Mouse (Mus musculus): ENCODE data around the gene Pik3c2b.

The Pik3c2b gene

DNA sequence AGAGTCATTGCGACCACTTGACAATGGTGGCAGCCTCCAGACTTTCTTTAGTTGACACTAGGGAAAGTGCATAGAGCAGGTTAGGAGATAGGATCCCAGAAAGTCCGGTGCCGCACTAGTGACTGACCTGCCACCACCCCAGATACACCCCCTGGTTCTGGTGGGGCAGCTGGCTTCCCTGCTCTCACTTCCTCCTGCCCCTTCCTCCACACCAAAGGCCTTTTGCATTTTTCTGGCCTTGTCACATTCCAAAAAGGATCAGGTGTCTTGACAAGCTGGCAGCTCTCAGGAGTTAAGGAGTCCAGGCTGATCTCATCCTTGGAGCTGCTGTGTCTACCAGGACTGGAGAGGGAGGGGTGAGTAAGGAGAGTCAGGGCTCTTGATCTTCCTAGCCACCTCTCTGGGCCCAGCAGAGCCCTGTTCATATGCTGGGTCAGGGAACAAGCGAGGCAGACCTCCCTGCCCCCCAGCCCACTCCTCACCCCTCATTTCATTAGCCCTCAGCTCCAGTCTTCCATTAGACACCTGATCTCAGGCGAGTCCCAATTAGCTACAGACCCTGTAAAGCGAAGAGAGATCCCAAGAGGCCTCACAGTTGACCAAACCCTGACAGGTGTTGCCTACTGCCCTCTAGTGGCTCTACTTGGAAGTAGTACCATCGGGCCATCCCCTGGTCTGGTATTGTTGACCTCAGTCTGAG lies 41.9 kb downstream of the Pik3c2b start:
- peak; percentile 87 for DNase-seq (ENCODE audit: low read depth, low spot score)
- no peaks in the 10 kb centered on the region for H3K27me3 ChIP-seq (ENCODE audit: control insufficient read depth, insufficient read depth, low read length, poor library complexity, severe bottlenecking)
- peaks cover 20% of the 10 kb centered on the region for H3K36me3 ChIP-seq (ENCODE audit: control insufficient read depth, insufficient read depth, low read length, poor library complexity, severe bottlenecking)

DNA sequence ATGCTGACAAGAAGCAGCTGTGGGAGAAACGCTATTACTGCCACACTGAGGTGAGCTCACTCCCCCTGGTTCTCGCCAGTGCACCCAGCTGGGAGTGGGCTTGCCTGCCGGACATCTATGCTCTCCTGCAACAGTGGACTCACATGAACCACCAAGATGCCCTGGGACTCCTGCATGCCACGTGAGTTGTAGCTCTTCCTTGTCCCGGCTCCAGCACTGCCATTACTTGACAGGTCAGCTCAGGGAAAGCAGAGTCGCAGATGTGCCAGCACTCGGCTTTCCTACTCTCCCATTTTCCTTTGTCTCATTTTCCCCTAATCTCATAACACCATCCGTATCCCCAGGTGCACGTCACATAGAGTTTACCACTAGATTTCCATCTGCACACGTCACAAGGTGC lies 42.7 kb downstream of the Pik3c2b start:
- DNase-seq (ENCODE audit: low read depth, low spot score), result no peak
- Histone ChIP-seq H3K27me3 (ENCODE audit: control insufficient read depth, insufficient read depth, low read length, poor library complexity, severe bottlenecking) (no peaks in the 10 kb centered on the region), H3K36me3 (ENCODE audit: control insufficient read depth, insufficient read depth, low read length, poor library complexity, severe bottlenecking) (peaks cover 21% of the 10 kb centered on the region)

DNA sequence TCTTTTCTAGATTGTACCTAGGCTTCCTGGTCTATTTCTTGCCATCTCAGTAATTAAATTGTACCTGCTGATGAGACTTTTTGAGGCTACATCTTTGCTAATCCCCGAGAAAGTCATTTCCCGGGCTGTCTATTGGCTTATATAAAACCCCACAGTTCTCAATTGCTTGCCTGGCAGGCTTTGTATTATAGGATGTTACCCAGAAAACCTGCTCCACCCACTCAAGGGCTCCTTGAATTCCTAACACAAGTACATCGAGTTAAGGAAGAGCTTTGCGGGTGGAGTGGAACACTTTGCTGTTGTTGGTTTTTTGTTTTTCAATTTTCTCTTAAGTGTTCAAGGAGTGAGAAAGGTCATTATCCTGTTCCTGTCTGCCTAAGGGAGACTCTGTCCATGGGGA lies 43.9 kb downstream of the Pik3c2b start:
- H3K36me3 ChIP-seq (ENCODE audit: control insufficient read depth, insufficient read depth, low read length, poor library complexity, severe bottlenecking), result peaks cover 26% of the 10 kb centered on the region
- no peaks in the 10 kb centered on the region for H3K27me3 ChIP-seq (ENCODE audit: control insufficient read depth, insufficient read depth, low read length, poor library complexity, severe bottlenecking)
- no peak for DNase-seq (ENCODE audit: low read depth, low spot score)

DNA sequence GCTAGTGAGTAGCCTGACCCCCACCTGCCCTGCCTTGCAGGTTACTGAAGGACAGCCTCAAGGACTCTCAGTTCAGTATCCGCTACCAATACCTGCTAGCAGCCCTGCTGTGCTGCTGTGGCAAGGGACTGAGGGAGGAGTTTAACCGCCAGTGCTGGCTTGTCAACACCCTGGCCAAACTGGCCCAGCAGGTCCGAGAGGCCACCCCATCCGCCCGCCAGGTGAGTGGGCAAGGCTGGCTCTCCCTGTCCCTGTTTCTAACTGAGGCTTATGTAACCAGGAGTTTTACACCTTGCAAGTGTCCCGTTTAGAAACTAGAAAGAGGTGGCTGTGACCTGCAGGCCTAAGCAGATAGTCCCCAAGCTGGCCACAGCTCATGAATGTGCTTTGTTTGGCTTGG lies 45.2 kb downstream of the Pik3c2b start:
- H3K36me3 ChIP-seq (ENCODE audit: control insufficient read depth, insufficient read depth, low read length, poor library complexity, severe bottlenecking), result peaks cover 32% of the 10 kb centered on the region
- no peaks in the 10 kb centered on the region for H3K27me3 ChIP-seq (ENCODE audit: control insufficient read depth, insufficient read depth, low read length, poor library complexity, severe bottlenecking)
- no peak for DNase-seq (ENCODE audit: low read depth, low spot score)

DNA sequence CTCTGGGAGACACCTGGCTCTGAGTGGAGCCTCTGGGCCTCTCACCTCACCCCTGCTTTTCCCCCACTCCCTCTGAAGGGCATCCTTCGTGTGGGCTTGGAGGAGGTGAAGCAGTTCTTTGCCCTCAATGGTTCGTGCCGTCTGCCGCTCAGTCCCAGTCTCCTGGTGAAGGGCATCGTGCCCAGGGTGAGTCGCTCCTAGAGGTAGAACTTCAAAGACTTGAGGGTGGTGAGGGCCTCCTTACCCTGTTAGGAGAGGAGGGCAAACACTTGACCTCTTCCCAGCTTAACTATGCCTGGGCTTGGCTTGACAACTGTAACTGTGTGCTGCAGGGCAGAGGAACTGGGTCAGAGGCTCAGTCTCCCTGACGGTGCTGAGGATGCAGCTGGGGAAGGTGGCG lies 46.0 kb downstream of the Pik3c2b start:
- no peaks in the 10 kb centered on the region for H3K27me3 ChIP-seq (ENCODE audit: control insufficient read depth, insufficient read depth, low read length, poor library complexity, severe bottlenecking)
- DNase-seq (ENCODE audit: low read depth, low spot score), result no peak
- H3K36me3 ChIP-seq (ENCODE audit: control insufficient read depth, insufficient read depth, low read length, poor library complexity, severe bottlenecking), result peaks cover 30% of the 10 kb centered on the region

DNA sequence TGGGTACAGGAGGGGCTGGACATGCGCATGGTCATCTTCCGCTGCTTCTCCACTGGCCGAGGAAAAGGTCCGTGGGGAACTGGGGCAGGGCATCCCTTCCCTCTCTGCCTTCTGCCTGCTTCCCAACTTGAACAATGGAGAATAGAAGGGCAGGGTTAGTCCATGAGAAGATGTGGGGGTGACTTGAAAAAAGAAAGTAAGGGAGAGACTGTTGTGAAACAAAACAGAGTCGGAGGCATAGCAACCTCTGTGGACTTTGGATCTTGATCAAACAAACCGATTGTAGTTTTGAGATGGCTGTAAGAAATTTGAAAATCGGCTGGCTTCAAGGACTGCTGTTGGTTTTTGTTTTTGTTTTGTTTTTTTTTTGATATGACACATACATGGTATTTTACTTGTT lies 48.3 kb downstream of the Pik3c2b start:
- Histone ChIP-seq H3K36me3 (ENCODE audit: control insufficient read depth, insufficient read depth, low read length, poor library complexity, severe bottlenecking) (peaks cover 32% of the 10 kb centered on the region), H3K27me3 (ENCODE audit: control insufficient read depth, insufficient read depth, low read length, poor library complexity, severe bottlenecking) (no peaks in the 10 kb centered on the region)
- no peak for DNase-seq (ENCODE audit: low read depth, low spot score)

DNA sequence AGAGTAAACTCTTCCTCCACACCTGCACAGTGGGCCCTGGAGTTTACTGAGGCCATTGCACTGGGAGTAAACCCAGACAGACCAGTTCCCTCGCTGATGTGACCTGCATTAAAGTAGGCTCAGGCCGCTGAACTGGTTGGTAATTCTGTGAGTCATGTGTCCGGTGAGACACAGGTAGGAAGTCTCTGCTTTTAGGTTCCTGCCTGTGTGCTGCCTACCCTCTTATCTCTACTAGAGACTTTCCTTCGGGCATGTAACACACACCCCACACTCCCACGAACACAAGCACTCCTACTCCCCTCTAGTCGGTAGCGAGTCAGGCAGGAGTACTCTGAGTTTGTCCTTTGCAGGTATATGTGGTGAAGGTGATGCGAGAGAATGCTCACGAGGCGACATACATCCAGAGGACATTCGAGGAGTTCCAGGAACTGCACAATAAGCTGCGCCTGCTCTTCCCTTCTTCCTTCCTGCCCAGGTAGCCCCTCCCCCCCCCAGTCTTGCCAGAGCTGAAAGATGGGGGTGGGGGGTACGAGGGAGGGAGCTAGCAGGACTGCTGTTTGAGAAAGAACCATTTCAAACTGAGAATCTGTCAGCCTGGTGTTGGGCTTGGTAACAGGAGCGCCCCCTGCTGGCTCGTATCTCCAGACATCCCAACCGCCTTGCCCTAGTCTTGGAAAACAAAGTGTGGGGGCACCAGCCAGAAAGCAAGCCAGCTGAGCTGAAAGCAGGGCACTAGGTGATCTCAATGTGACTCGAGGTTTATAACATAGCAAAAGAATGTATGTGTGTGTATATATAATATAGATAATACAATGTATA lies 55.7 kb downstream of the Pik3c2b start:
- DNase-seq (ENCODE audit: low read depth, low spot score), result peak; percentile 86
- Histone ChIP-seq H3K36me3 (ENCODE audit: control insufficient read depth, insufficient read depth, low read length, poor library complexity, severe bottlenecking) (peaks cover 34% of the 10 kb centered on the region), H3K27me3 (ENCODE audit: control insufficient read depth, insufficient read depth, low read length, poor library complexity, severe bottlenecking) (no peaks in the 10 kb centered on the region)

DNA sequence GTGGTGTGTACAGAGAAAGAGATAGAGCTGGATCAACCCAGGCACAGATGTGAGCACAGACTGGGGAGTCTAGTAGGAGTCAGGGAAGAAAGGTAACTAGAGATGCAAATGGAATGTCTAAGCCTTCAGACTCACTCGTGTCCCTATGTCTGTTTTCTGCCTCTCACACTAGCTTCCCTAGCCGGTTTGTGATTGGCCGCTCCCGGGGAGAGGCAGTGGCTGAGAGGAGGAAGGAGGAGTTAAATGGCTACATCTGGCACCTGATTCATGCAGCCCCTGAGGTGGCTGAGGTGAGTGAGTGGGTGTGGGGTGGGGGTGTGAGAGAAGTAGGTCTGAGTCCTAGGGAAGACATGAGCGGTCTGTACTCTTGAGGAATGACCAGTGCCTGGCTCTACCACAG lies 56.6 kb downstream of the Pik3c2b start:
- DNase-seq (ENCODE audit: low read depth, low spot score), result no peak
- Histone ChIP-seq H3K27me3 (ENCODE audit: control insufficient read depth, insufficient read depth, low read length, poor library complexity, severe bottlenecking) (no peaks in the 10 kb centered on the region), H3K36me3 (ENCODE audit: control insufficient read depth, insufficient read depth, low read length, poor library complexity, severe bottlenecking) (peaks cover 37% of the 10 kb centered on the region)

DNA sequence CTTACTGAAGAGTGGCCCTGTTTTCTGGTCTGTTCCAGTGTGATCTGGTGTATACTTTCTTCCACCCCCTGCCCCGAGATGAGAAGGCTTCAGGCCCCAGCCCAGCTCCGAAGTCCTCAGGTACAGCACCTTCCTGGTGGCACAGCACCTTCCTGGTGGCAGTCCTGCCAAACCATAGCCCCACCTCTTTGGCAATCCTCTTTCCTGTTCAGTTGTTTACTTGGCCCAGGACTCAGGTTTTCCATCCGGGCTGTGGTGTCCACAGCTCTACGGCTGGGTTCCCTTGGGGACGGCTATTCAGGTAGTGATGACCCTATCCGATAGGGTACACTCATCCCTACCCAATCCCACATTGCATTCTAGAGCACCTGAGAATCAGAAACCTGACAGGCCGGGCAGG lies 57.8 kb downstream of the Pik3c2b start:
- no peak for DNase-seq (ENCODE audit: low read depth, low spot score)
- Histone ChIP-seq H3K27me3 (ENCODE audit: control insufficient read depth, insufficient read depth, low read length, poor library complexity, severe bottlenecking) (no peaks in the 10 kb centered on the region), H3K36me3 (ENCODE audit: control insufficient read depth, insufficient read depth, low read length, poor library complexity, severe bottlenecking) (peaks cover 37% of the 10 kb centered on the region)

DNA sequence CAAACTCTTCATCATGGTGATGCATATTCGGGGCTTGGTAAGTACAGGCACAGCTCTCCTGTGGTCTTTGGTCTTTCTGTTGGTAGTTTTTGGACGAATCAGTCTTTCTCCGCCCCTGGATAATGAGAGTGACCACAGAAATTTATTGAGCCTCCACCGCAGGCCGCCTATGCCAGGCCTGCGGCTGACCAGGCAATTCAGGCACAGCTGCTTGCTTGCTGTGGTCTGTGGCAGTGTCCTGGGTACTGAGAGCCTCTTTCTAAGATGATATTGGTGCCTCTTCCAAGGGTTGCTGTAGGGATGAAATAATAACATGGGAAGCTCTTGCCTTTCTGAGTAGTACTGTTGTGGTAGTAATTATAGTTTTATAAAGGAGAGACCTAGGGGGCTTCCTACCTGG lies 58.4 kb downstream of the Pik3c2b start:
- Histone ChIP-seq H3K27me3 (ENCODE audit: control insufficient read depth, insufficient read depth, low read length, poor library complexity, severe bottlenecking) (no peaks in the 10 kb centered on the region), H3K36me3 (ENCODE audit: control insufficient read depth, insufficient read depth, low read length, poor library complexity, severe bottlenecking) (peaks cover 36% of the 10 kb centered on the region)
- no peak for DNase-seq (ENCODE audit: low read depth, low spot score)

DNA sequence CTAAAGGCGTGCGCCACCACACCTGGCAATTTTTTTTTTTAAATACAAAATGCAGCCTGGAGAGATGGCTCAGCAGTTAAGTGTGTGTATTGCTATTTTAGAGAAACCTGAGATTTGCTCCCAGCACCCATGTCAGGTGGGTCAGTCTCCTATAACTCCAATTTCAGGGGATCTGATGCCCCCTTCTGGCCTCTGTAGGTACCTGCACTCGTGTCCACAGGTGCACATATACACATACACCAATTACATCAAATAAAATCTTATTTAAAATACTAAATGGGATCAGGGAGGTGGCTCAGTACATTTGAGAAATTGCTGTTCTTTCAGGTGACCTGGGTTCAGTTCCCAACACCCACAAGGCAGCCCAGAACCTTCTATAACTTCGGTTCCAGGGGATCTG lies 70.6 kb downstream of the Pik3c2b start:
- no peak for DNase-seq (ENCODE audit: low read depth, low spot score)
- H3K36me3 ChIP-seq (ENCODE audit: control insufficient read depth, insufficient read depth, low read length, poor library complexity, severe bottlenecking), result no peaks in the 10 kb centered on the region
- H3K27me3 ChIP-seq (ENCODE audit: control insufficient read depth, insufficient read depth, low read length, poor library complexity, severe bottlenecking), result no peaks in the 10 kb centered on the region

DNA sequence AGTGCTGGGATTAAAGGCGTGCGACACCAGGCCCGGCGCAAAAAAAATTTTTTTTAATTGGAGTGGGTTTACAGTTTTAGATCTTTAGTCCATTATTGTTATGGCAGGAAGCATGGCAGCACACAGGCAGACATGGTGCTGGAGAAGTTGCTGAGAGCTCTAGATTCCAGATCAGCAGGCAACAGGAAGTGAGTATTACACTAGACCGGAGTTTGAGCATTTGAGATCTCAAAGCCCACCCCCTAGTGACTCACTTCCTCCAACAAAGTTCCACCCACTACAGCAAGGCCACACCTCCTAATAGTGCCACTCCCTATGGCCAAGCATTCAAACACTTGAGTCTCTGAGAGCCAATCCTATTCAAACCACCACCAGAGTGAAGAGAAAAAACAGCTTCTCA lies 72.7 kb downstream of the Pik3c2b start:
- DNase-seq (ENCODE audit: low read depth, low spot score), result peak; percentile 39
- H3K36me3 ChIP-seq (ENCODE audit: control insufficient read depth, insufficient read depth, low read length, poor library complexity, severe bottlenecking), result no peaks in the 10 kb centered on the region
- H3K27me3 ChIP-seq (ENCODE audit: control insufficient read depth, insufficient read depth, low read length, poor library complexity, severe bottlenecking), result no peaks in the 10 kb centered on the region

DNA sequence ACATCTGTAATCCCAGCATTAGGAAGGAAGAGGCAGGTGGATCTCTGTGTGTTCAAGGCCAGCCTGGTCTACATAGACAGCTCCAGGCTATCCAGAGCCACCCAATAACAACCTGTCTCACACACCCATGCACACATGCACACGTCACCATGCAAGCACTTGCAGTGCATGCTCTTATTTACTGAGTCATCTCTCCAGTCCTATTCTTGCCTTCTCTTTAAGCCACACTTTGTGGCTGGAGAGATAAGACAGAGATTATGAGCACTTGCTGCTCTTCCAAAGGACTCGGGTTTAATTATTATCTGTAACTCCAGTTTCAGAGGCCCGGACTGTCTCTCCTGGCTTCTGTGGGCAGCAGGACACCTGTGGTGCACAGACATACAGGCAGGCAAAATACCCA lies 73.4 kb downstream of the Pik3c2b start:
- Histone ChIP-seq H3K36me3 (ENCODE audit: control insufficient read depth, insufficient read depth, low read length, poor library complexity, severe bottlenecking) (no peaks in the 10 kb centered on the region), H3K27me3 (ENCODE audit: control insufficient read depth, insufficient read depth, low read length, poor library complexity, severe bottlenecking) (no peaks in the 10 kb centered on the region)
- no peak for DNase-seq (ENCODE audit: low read depth, low spot score)

DNA sequence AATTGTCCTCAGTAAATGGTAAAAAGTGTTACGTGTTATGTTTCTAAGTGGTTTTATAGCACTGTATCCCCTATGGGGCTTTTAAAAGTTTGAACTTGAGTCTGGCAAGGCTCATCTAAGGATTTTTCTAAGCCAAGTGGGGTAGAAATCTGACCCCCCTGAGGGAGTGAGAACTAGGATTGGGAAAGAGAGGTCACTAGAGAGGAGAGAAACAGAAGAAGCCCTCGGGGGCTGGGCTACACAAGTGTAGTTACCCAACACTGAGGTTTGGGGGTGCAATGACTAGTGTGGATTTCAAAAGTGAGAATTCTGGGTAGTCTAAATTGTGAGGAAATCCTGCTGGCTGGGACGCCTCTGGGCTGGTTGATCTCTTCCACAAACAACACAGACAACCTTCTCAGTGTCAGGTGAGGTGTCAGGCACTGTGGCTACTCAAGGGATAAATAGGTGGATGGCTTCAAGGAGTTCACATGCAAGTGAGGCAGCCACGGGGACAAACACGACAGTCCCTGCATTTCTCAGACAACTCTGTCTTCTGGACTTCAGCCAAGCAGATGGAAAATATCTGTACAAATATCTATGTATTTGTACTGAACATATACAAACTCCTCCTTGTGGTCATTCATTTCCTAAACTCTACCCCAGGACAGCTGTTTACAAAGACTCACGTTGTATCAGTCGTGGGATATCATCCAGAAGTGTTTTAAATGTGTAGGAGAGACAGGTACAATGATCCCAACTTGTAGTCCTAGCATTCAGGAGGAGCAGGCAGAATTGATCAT lies 74.7 kb downstream of the Pik3c2b start:
- no peak for DNase-seq (ENCODE audit: low read depth, low spot score)
- Histone ChIP-seq H3K36me3 (ENCODE audit: control insufficient read depth, insufficient read depth, low read length, poor library complexity, severe bottlenecking) (no peaks in the 10 kb centered on the region), H3K27me3 (ENCODE audit: control insufficient read depth, insufficient read depth, low read length, poor library complexity, severe bottlenecking) (no peaks in the 10 kb centered on the region)

DNA sequence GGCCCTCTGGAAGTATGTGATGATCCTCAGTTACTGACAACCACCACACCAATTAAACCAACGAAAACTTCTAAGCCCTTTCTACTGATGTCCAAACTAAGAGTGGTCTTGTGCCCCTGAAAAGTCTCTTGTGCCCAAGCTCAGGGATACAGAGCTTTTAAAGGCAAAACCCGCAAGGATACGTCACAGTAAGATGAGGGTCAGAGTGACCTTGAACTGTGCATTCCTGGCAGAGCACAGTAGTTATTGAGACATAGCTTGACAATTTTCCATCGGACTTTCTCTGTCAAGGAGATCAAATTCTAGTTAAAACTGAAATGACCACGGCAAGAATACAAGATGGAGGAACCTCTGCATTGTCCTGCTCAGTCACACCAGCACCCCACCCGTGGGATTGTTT lies 75.8 kb downstream of the Pik3c2b start:
- no peak for DNase-seq (ENCODE audit: low read depth, low spot score)
- Histone ChIP-seq H3K27me3 (ENCODE audit: control insufficient read depth, insufficient read depth, low read length, poor library complexity, severe bottlenecking) (no peaks in the 10 kb centered on the region), H3K36me3 (ENCODE audit: control insufficient read depth, insufficient read depth, low read length, poor library complexity, severe bottlenecking) (no peaks in the 10 kb centered on the region)
